ENCODE assay signal across 23 mouse cellular contexts in the genomic region with DNA sequence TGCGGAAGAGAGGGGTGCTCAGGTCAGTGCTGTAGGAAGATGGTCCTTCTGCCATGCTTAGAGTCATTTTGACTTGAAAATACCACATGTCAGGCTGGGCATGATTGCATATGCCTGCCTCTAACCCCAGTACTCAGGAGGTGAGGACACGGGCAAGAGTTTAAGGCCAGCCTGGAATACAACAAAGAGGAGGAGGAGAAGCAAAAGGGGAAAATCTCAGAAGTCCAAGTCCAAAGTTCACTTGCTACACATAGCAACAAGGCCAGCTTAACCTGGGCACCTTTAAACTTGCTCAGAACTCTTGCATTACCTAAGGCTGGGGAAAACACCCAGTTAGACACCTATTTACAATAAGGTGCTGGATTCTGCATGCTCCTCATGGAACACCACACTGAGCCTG. TPM values are rescaled to one million over a fixed set of nuclear protein-coding genes. Genes with fewer than 3 reads are reported as not detected.
A peak's percentile ranks its signal among the peaks of the same experiment; 100 is the strongest.
DNase-seq lines count a peak whose midpoint lies in the region; ATAC-seq and TF ChIP-seq lines count a peak whose summit lies in the region.
"Had no signal": no experiment of that assay in that cellular context is flagged by ENCODE, and none has a peak within 500 bp of the region (broad histone marks: within the 10 kb centered on the region; RNA-seq: fewer than 3 reads in every experiment).

No protein-coding gene starts in this region.

- ATAC-seq in kidney, embryonic 14.5 days (ENCODE audit: low FRiP score, low TSS enrichment): no peak
- no peak for ATAC-seq in liver, embryonic 11.5 days (replicated peaks; ENCODE audit: low FRiP score)
- ATAC-seq: activated CD4-positive, CD25-positive, alpha-beta regulatory T cell, adult 4 months; forebrain, embryonic 16.5 days had no signal

- no peak overlapping the region for H3K9ac ChIP-seq in kidney, embryonic 14.5 days (ENCODE audit: low read depth, low read length)
- H3K9ac ChIP-seq in liver, adult 2 months (ENCODE audit: low read depth, low read length): no peak overlapping the region
- no peak overlapping the region for H3K9ac ChIP-seq in liver, embryonic 11.5 days (ENCODE audit: low read depth, low read length)
- H3K9ac ChIP-seq: embryonic facial prominence, embryonic 13.5 days; forebrain, embryonic 12.5 days; heart, embryonic 12.5 days had no signal

- H3K27me3 ChIP-seq in kidney, adult 2 months (replicated peaks; ENCODE audit: control insufficient read depth, insufficient read depth, low read length): no peaks in the 10 kb centered on the region
- no peaks in the 10 kb centered on the region for H3K27me3 ChIP-seq in kidney, embryonic 14.5 days (ENCODE audit: control insufficient read depth, insufficient read depth, low read length)
- no peaks in the 10 kb centered on the region for H3K27me3 ChIP-seq in liver, adult 2 months (ENCODE audit: control insufficient read depth, insufficient read depth, low read length)
- no peaks in the 10 kb centered on the region for H3K27me3 ChIP-seq in liver, embryonic 11.5 days (replicated peaks; ENCODE audit: control insufficient read depth, insufficient read depth, low read length)
- H3K27me3 ChIP-seq in small intestine, adult 2 months (ENCODE audit: control insufficient read depth, insufficient read depth, low read length): no peaks in the 10 kb centered on the region
- H3K27me3 ChIP-seq: embryonic facial prominence, embryonic 13.5 days; forebrain, embryonic 12.5 days; heart, embryonic 12.5 days had no signal

- H3K36me3 ChIP-seq in kidney, adult 2 months (ENCODE audit: control insufficient read depth, insufficient read depth, low read length): peaks cover 5% of the 10 kb centered on the region; the same call in 1 of the 2 replicates
- H3K36me3 ChIP-seq in kidney, embryonic 14.5 days (ENCODE audit: control insufficient read depth, insufficient read depth, low read length): no peaks in the 10 kb centered on the region
- no peaks in the 10 kb centered on the region for H3K36me3 ChIP-seq in liver, adult 2 months (ENCODE audit: control insufficient read depth, insufficient read depth, low read length)
- no peaks in the 10 kb centered on the region for H3K36me3 ChIP-seq in liver, embryonic 11.5 days (ENCODE audit: control insufficient read depth, insufficient read depth, low read length)
- peaks cover 48% of the 10 kb centered on the region for H3K36me3 ChIP-seq in small intestine, adult 2 months (ENCODE audit: control insufficient read depth, insufficient read depth, low read length)
- H3K36me3 ChIP-seq: embryonic facial prominence, embryonic 13.5 days; forebrain, embryonic 12.5 days; heart, embryonic 12.5 days; hindbrain, embryonic 10.5 days had no signal

- no peaks in the 10 kb centered on the region for H3K9me3 ChIP-seq in kidney, embryonic 14.5 days (ENCODE audit: control insufficient read depth, low read length)
- no peaks in the 10 kb centered on the region for H3K9me3 ChIP-seq in liver, embryonic 11.5 days (ENCODE audit: control insufficient read depth, low read length)
- H3K9me3 ChIP-seq: embryonic facial prominence, embryonic 13.5 days; forebrain, embryonic 12.5 days; heart, embryonic 12.5 days; hindbrain, embryonic 10.5 days had no signal

- H3K4me1 ChIP-seq in kidney, adult 2 months (ENCODE audit: control insufficient read depth, insufficient read depth, low read length): peaks cover 40% of the 10 kb centered on the region
- H3K4me1 ChIP-seq in kidney, embryonic 14.5 days (ENCODE audit: control insufficient read depth, insufficient read depth, low read length): no peaks in the 10 kb centered on the region
- peaks cover 7% of the 10 kb centered on the region for H3K4me1 ChIP-seq in liver, adult 2 months (ENCODE audit: control insufficient read depth, insufficient read depth, low read length)
- H3K4me1 ChIP-seq in liver, embryonic 11.5 days (replicated peaks; ENCODE audit: control insufficient read depth, insufficient read depth, low read length): no peaks in the 10 kb centered on the region
- peaks cover 15% of the 10 kb centered on the region; the same call in 1 of the 2 replicates for H3K4me1 ChIP-seq in small intestine, adult 2 months (ENCODE audit: control insufficient read depth, insufficient read depth, insufficient read length, low read length)
- H3K4me1 ChIP-seq: embryonic facial prominence, embryonic 13.5 days; forebrain, embryonic 12.5 days; heart, embryonic 12.5 days; hindbrain, embryonic 10.5 days had no signal

- TF ChIP-seq CTCF in kidney, adult 2 months (conservative IDR thresholded peaks at IDR 0.05; ENCODE audit: insufficient read depth, insufficient read length, low read depth, low read length): no peak
- TF ChIP-seq CTCF in liver, adult 2 months (IDR thresholded peaks at IDR 0.05; ENCODE audit: low read depth, low read length): no peak
- no peak for TF ChIP-seq CTCF in small intestine, adult 2 months (IDR thresholded peaks at IDR 0.05; ENCODE audit: extremely low read depth, insufficient read length, insufficient replicate concordance, low read depth, low read length)

- no peak overlapping the region for H3K4me2 ChIP-seq in kidney, embryonic 14.5 days (replicated peaks; ENCODE audit: low read depth, low read length)
- H3K4me2 ChIP-seq in liver, embryonic 11.5 days: no peak overlapping the region
- H3K4me2 ChIP-seq: embryonic facial prominence, embryonic 13.5 days; forebrain, embryonic 12.5 days; heart, embryonic 12.5 days had no signal

- H3K79me2 ChIP-seq in liver, adult 2 months (ENCODE audit: control insufficient read depth, insufficient read depth, low read length): no peaks in the 10 kb centered on the region

- DNase-seq in kidney, adult 2 months: peak; percentile 83
- peak; percentile 59 for DNase-seq in liver, adult 2 months (ENCODE audit: extremely low read depth, low read depth, low spot score)
- DNase-seq in liver, embryonic 11.5 days (ENCODE audit: low spot score): no peak
- DNase-seq in T-cell, adult 2 months (ENCODE audit: low spot score): no peak
- DNase-seq in cerebellum, postnatal 10 days: no peak
- DNase-seq: adrenal gland, postnatal 14 days; cerebellum, adult 11-12 months; cerebellum, adult 9-10 months; cerebellum, postnatal 36 days; gastrocnemius, postnatal 14 days; heart, adult 2 months had no signal

- TF ChIP-seq POLR2A in kidney, adult 2 months (IDR thresholded peaks at IDR 0.05; ENCODE audit: low read depth, low read length): no peak
- TF ChIP-seq POLR2A in liver, adult 2 months (IDR thresholded peaks at IDR 0.05; ENCODE audit: extremely low read depth, insufficient read depth, low read length): no peak
- no peak for TF ChIP-seq POLR2A in small intestine, adult 2 months (IDR thresholded peaks at IDR 0.05; ENCODE audit: low read depth, low read length)

- no peak overlapping the region for H3K4me3 ChIP-seq in kidney, adult 2 months (ENCODE audit: insufficient read depth, low read depth, low read length)
- H3K4me3 ChIP-seq in kidney, embryonic 14.5 days (ENCODE audit: low read length): no peak overlapping the region
- no peak overlapping the region for H3K4me3 ChIP-seq in liver, adult 2 months (ENCODE audit: insufficient read depth, low read depth, low read length)
- no peak overlapping the region for H3K4me3 ChIP-seq in liver, embryonic 11.5 days (ENCODE audit: low read depth, low read length)
- no peak overlapping the region for H3K4me3 ChIP-seq in small intestine, adult 2 months (ENCODE audit: low read depth, low read length)
- H3K4me3 ChIP-seq: embryonic facial prominence, embryonic 13.5 days; forebrain, embryonic 12.5 days; heart, adult 2 months; heart, embryonic 12.5 days; hindbrain, embryonic 10.5 days had no signal

- peak overlapping the region; percentile 74 for H3K27ac ChIP-seq in kidney, adult 2 months (ENCODE audit: insufficient read depth, low read depth, low read length)
- H3K27ac ChIP-seq in kidney, embryonic 14.5 days (ENCODE audit: low read depth, low read length): no peak overlapping the region
- no peak overlapping the region for H3K27ac ChIP-seq in liver, adult 2 months (replicated peaks; ENCODE audit: insufficient read depth, low read depth, low read length)
- H3K27ac ChIP-seq in liver, embryonic 11.5 days (ENCODE audit: low read depth, low read length): no peak overlapping the region
- H3K27ac ChIP-seq in small intestine, adult 2 months (ENCODE audit: insufficient read depth, low read depth, low read length): peak overlapping the region; percentile 13; the same call in 1 of the 2 replicates
- H3K27ac ChIP-seq: embryonic facial prominence, embryonic 13.5 days; forebrain, embryonic 12.5 days; heart, adult 2 months; hindbrain, embryonic 10.5 days had no signal

- WGBS in kidney, adult 2 months: 50% methylated on average over 2 of the region's 2 CpGs
- WGBS in kidney, embryonic 14.5 days: 83% methylated on average over 2 of the region's 2 CpGs
- 67% methylated on average over 2 of the region's 2 CpGs for WGBS in liver, adult 2 months
- 80% methylated on average over 2 of the region's 2 CpGs for WGBS in liver, embryonic 11.5 days
- 71% methylated on average over 2 of the region's 2 CpGs for WGBS in small intestine, adult 2 months

RNA-seq across cellular contexts. Expression of a gene that starts 19.5 kb away (rescaled TPM):
- polyA plus RNA-seq in kidney, adult 2 months (2012; rRNA removed): 97.2 and 115 TPM in 2 replicates
- 10.6 and 21.2 TPM in 2 replicates for polyA plus RNA-seq in kidney, embryonic 14.5 days (2014; fragmentation: Nextera tagmentation; extraction: Ambion mirVana)
- 2.8 and 4.1 TPM in 2 replicates for total RNA-seq in liver, adult 2 months (2014; rRNA removed)
- 5.7 and 7.6 TPM in 2 replicates for polyA plus RNA-seq in liver, adult 2 months (2012; rRNA removed)
- 2.5 and 3.0 TPM in 2 replicates for polyA plus RNA-seq in liver, embryonic 11.5 days (2014; fragmentation: Nextera tagmentation; extraction: Ambion mirVana)
- polyA plus RNA-seq in small intestine, adult 2 months (2012; rRNA removed): 39.8 and 71.1 TPM in 2 replicates
- total RNA-seq: adrenal gland, adult 18-20 months; gastrocnemius, postnatal 14 days; heart, adult 2 months; heart, postnatal 25 days; MEL had no signal
- polyA plus RNA-seq: C2C12 had no signal

Comparison
In these comparisons a context has a peak if more than half of its experiments do, and no peak if none do; other contexts are left out.
1. DNase-seq: peak in kidney, adult 2 months (single experiment) and liver, adult 2 months (single experiment); none in liver, embryonic 11.5 days (single experiment), T-cell, adult 2 months (single experiment) and cerebellum, postnatal 10 days (0 of 2).
2. H3K27ac ChIP-seq: peak in kidney, adult 2 months (single experiment) and small intestine, adult 2 months (single experiment); none in kidney, embryonic 14.5 days (single experiment), liver, adult 2 months (single experiment) and liver, embryonic 11.5 days (single experiment).